Mouse (Mus musculus): ENCODE measurements around the gene Xrcc4. TPM values are rescaled to one million over a fixed set of nuclear protein-coding genes. Genes with fewer than 3 reads are reported as not detected.

The Xrcc4 gene
- polyA plus RNA-seq, 1 experiment from 2014 or later: 12.8 TPM

- Histone ChIP-seq H3K4me1 (ENCODE audit: control insufficient read depth, insufficient read depth, low read length) (peaks cover 19% of the 10 kb centered on the region), H3K36me3 (ENCODE audit: control insufficient read depth, insufficient read depth, low read length) (no peaks in the 10 kb centered on the region), H3K27me3 (ENCODE audit: control insufficient read depth, insufficient read depth, low read length) (no peaks in the 10 kb centered on the region), H3K4me2 (replicated peaks; ENCODE audit: low read depth, low read length) (peak overlapping the region; percentile 75), H3K4me3 (ENCODE audit: low read depth, low read length) (peak overlapping the region; percentile 55), H3K27ac (ENCODE audit: low read length) (peak overlapping the region; percentile 95), H3K9ac (replicated peaks; ENCODE audit: low read depth, low read length) (peak overlapping the region; percentile 51; the same call in 1 of the 2 replicates), H3K9me3 (ENCODE audit: control insufficient read depth, low read depth, low read length) (no peaks in the 10 kb centered on the region)
- ATAC-seq (ENCODE audit: insufficient number of reproducible peaks, insufficient read depth, low FRiP score, low read depth): peak; percentile 76; the same call in 1 of the 2 replicates
- 2% methylated on average over 31 of the region's 31 CpGs for WGBS
Observed at GRCm38 (mm10) chr13:89738776-89739695, 350.4 kb downstream of the Xrcc4 start.

DNA sequence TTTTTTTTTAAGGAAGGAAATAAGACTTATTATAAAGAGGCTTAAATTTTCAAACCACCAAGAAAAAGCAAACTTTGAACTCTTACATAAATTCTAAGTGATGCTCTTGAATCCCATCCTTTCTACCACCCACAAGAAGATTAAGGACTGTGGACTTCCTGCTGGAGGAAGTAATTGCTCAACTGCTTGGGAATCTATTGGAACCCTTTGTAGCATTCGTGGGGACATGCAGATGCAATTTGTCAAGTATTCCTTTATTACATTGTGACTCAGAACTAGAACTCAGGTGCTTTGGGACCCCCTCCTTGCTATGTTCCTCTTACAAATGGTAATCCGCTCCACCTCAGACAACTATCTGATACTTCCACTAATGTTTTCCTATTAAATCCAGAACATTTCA is 351.1 kb downstream of the Xrcc4 start:
- no peak for ATAC-seq (ENCODE audit: insufficient number of reproducible peaks, insufficient read depth, low FRiP score, low read depth)
- peak overlapping the region; percentile 75; the same call in 1 of the 2 replicates for H3K4me2 ChIP-seq (replicated peaks; ENCODE audit: low read depth, low read length)
- peaks cover 19% of the 10 kb centered on the region for H3K4me1 ChIP-seq (ENCODE audit: control insufficient read depth, insufficient read depth, low read length)
- no peaks in the 10 kb centered on the region for H3K9me3 ChIP-seq (ENCODE audit: control insufficient read depth, low read depth, low read length)
- H3K27ac ChIP-seq (ENCODE audit: low read length): no peak overlapping the region
- no peak overlapping the region for H3K9ac ChIP-seq (replicated peaks; ENCODE audit: low read depth, low read length)
- no peaks in the 10 kb centered on the region for H3K36me3 ChIP-seq (ENCODE audit: control insufficient read depth, insufficient read depth, low read length)
- no peaks in the 10 kb centered on the region for H3K27me3 ChIP-seq (ENCODE audit: control insufficient read depth, insufficient read depth, low read length)
- WGBS: 52% methylated on average over 2 of the region's 2 CpGs
- no peak overlapping the region for H3K4me3 ChIP-seq (ENCODE audit: low read depth, low read length)

DNA sequence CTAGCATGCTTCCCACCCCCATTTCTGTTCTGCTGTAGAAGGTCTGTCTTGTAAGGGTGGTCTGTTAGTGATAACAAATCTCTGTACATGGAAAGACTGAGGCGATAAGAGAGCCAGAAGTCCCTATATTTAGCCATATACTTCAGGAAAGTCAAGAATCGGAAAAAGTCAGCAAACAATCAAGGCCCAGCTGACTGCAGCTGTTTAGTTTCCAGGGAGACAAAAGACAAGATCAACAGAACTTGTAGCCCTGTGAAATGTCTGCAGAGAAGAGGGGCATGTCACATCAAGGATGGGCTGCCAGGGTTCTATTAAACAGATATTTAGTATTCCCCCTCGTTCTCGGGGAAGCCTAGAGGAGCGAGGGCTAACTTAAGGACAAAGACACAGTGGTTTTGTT is 354.3 kb downstream of the Xrcc4 start:
- Histone ChIP-seq H3K27ac (ENCODE audit: low read length) (no peak overlapping the region; the same call in 1 of the 2 replicates), H3K9me3 (ENCODE audit: control insufficient read depth, low read depth, low read length) (no peaks in the 10 kb centered on the region), H3K9ac (replicated peaks; ENCODE audit: low read depth, low read length) (no peak overlapping the region), H3K4me1 (ENCODE audit: control insufficient read depth, insufficient read depth, low read length) (peaks cover 19% of the 10 kb centered on the region), H3K4me3 (ENCODE audit: low read depth, low read length) (no peak overlapping the region), H3K36me3 (ENCODE audit: control insufficient read depth, insufficient read depth, low read length) (no peaks in the 10 kb centered on the region), H3K27me3 (ENCODE audit: control insufficient read depth, insufficient read depth, low read length) (no peaks in the 10 kb centered on the region), H3K4me2 (replicated peaks; ENCODE audit: low read depth, low read length) (no peak overlapping the region)
- WGBS: 27% methylated on average over 5 of the region's 5 CpGs
- no peak for ATAC-seq (ENCODE audit: insufficient number of reproducible peaks, insufficient read depth, low FRiP score, low read depth)

DNA sequence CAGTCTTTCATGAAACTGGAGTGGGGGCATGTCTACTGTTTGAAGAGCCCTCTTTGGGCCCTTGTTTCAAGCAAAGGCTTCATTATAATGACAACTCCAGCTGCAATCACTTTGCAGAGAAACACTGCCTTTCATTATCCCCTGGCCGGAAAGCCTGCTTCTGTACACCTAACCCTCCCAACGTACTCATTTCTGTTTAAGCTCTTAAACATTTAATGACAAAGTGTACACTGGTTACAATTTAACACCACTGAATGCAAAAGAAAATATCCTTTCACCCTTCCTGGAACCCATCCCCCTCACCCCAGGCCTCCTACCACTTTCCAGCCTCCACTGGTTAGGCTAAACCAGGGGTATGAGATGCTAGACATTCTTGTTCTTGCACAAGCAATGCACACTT is 362.9 kb downstream of the Xrcc4 start:
- Histone ChIP-seq H3K4me1 (ENCODE audit: control insufficient read depth, insufficient read depth, low read length) (no peaks in the 10 kb centered on the region), H3K36me3 (ENCODE audit: control insufficient read depth, insufficient read depth, low read length) (peaks cover 12% of the 10 kb centered on the region; the same call in 1 of the 2 replicates), H3K27me3 (ENCODE audit: control insufficient read depth, insufficient read depth, low read length) (no peaks in the 10 kb centered on the region), H3K9ac (replicated peaks; ENCODE audit: low read depth, low read length) (no peak overlapping the region), H3K4me3 (ENCODE audit: low read depth, low read length) (no peak overlapping the region), H3K27ac (ENCODE audit: low read length) (no peak overlapping the region), H3K9me3 (ENCODE audit: control insufficient read depth, low read depth, low read length) (no peaks in the 10 kb centered on the region), H3K4me2 (replicated peaks; ENCODE audit: low read depth, low read length) (no peak overlapping the region)
- 51% methylated on average over 2 of the region's 2 CpGs for WGBS
- no peak for ATAC-seq (ENCODE audit: insufficient number of reproducible peaks, insufficient read depth, low FRiP score, low read depth)

Other genes starting within 250 kb of the Xrcc4 start
- 74.4 and 78.5 TPM in 2 replicates for gene Tmem167, start 485 bp downstream of the Xrcc4 start, polyA plus RNA-seq (2014; fragmentation: Nextera tagmentation; extraction: Ambion mirVana)